Mouse (Mus musculus): ENCODE data around the gene C1qtnf4.

DNA sequence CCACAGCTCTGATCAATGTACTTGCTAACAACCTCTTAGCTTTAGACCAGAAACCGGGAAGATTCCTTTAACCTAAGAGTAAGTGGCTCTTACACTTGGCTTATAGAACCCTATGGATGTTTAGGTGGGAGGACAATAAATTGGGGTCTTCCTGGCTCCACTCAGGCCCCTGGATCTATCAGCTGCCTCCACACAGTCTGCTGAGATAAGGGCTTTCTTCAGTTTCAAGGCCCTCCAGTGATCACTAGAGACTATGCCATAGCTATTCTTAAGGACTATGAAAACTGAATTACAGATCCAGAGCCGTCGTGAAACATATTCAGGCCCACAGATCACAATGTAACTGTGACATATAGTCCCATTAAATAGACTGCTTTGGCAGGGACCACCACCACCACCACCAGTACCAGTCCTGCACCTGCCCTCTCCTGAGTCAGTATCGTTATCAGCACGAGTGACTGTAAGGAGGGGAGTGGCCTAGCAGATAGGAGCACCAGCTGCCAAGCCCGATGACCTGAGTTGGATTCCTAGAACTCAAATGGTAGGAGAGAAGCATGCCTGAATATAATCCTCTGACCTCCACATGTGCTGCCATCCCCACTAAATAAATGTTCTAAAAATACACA is 8.1 kb downstream of the C1qtnf4 start:
- TF ChIP-seq POLR2A (IDR thresholded peaks at IDR 0.05; ENCODE audit: borderline replicate concordance, low read depth, low read length): no peak
- no peak for TF ChIP-seq CTCF (IDR thresholded peaks at IDR 0.05; ENCODE audit: low read depth, low read length)

Measured in bone marrow macrophage, adult 2 months (primary cell).